Mouse (Mus musculus) gastrocnemius, postnatal 4 days (tissue): ENCODE data around the gene Slc39a5. TPM values are rescaled to one million over a fixed set of nuclear protein-coding genes. Genes with fewer than 3 reads are reported as not detected.
A peak's percentile ranks its signal among the peaks of the same experiment; 100 is the strongest.

ENCODE experiments used
- DNase-seq, 2 experiments: peaks; one replicate each; pipeline ENCODE4 v3.0.0; 2021 to 2022; ENCODE audit warnings: low spot score in 2 of 2, mixed read lengths in 2 of 2
- long read RNA-seq, 2 experiments: library from polyadenylated mRNA; stranded (forward); transcript quantifications; one replicate each; pipeline ENCODE4 v2.0.0; 2021
- total RNA-seq, 2 experiments: library from RNA; stranded (reverse); gene quantifications; 2 replicates each; pipeline ENCODE4 v1.2.3; 2021

Gene Slc39a5
- under 1 TPM in 1 of 2 experiments, not detected in 1; 0.23 TPM for total RNA-seq
- long read RNA-seq, experiment 1: 0 reads
- long read RNA-seq, experiment 2: 0 reads

- peak in 1 of 2 experiments; percentile 7 for DNase-seq
Measured at GRCm38 (mm10) chr10:128401056-128401455, at the start of gene Slc39a5. Gene Slc39a5 (minus strand): TSS chr10:128401229.

DNA sequence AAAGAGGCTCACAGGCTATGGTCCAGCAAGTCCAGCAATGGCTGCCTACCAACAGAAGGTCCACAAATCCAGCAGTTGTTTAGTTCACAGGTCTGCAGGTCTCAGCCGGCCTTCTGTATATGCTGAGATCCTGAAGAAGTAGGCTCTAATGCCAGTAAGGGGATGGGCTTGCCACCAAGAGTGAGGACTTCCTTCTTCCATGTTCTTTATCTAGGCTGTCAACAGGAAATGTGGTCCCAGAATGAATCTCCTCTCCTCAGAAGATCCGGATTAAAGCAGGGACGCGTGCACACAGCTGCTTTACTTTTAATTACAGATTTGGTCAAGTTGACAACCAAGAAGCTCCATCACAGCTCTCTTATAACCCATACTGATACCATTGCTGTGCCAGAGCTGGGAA, 44.4 kb upstream of the Slc39a5 start:
- no peak for DNase-seq

DNA sequence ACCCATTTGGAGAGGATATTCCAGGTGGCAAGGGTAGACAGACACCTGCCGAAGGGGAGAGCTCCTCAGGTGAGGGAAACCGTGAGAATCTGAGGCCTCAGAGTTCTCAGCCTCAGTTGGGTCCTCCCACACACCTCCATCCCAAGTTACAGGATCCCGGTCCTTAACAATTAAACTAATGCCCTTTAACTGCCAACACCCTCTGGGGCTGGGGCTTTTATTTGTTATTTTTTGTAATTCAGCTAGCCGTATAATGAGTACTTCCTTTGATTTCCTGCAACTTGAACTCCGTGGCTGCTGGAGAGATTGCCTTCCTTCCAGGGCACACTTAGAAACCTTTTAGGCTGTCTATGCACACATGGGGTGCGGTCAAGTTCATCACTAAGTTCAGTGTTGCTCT, 43.3 kb upstream of the Slc39a5 start:
- no peak for DNase-seq

GRCm38 (mm10) chr10:128442718-128443117, 41.7 kb upstream of the Slc39a5 start:
- DNase-seq: no peak

DNA sequence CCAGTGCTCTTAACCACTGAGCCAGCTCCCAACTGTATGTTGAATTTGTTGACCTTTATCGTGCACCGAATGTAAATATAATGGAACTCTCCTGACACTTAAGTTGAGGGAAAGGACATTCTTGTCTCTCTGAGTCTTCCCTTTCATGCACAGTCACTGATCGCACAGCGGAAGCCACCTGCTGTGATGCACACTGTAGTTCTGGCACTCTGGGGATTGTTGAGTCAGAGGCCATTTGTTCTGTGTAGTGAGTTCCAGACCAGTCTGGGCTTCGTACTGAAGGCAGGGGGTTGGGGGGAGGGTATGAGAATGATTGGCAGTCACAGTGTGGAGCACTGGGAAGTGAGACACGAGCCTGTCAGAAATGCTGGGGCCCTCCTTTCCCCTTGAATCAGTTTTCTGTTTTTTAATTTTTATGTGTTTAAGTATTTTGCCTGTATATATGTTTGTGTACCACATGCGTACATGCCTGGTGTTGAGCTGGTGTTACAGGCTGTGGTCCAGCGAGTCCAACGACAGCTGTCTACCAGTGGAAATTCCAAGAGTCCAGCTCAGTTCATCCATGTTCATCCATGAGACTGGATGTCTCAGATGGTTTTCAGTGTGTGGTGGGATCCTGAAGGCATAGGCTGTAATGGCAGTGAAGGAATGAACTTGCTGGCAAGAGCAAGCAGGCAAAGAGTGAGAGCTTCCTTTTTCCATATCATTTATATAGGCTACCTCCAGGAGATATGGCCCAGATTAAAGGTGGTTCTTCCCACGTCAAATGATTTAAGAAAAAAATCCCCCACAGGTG, 40.5 kb upstream of the Slc39a5 start:
- DNase-seq: no peak

GRCm38 (mm10) chr10:128440407-128440806, 39.4 kb upstream of the Slc39a5 start:
- no peak for DNase-seq

DNA sequence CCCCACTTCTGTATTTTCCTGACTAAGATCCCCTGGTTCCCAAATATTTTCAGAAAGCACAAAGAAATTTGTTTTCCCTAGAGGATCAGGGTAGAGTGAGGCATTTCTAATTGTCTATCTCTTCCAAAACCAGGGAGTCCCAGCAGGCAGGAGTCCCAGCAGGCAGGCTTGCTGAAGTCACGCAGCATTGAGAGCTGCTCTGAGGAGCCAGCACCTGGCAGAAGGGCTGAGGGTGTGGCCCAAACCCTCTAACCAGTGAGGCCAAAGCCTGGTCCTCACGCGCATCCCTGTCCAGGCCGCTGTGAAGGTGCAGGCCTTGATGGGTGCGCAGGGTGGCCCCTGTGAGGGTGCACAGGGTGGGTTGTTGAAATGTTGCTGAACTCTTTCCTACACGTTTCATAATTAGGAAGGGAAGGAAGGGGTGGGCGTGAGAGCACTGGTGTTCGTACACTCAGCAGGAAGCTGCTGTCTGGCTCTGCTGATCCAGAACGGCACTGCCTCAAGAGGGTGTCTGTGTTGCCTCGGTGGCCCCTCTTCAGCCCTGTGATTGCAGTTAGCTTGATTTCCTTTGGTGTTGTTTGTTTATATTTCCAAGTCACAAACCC, 37.7 kb upstream of the Slc39a5 start:
- no peak for DNase-seq

GRCm38 (mm10) chr10:128436376-128436775, 35.3 kb upstream of the Slc39a5 start:
- DNase-seq: no peak

DNA sequence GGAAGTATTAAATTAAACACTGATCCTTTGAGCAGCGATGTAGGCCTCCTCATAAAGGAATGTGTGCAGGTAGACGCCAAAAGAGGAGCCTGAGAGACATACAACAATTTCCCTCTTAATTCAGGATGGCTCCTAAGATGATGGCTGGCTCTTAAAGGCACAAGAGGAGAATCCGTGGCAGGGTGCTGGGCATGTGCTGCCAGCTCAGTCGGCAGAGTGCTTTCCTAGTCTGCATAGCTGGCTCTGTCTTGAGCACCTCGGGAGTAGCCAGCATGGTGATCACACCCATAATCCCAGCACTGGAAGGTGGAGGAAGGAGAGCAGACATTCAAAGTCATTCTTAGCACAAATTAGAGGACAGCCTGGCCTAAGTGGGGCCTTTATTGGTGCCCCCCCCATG, 34.8 kb upstream of the Slc39a5 start:
- no peak for DNase-seq

DNA sequence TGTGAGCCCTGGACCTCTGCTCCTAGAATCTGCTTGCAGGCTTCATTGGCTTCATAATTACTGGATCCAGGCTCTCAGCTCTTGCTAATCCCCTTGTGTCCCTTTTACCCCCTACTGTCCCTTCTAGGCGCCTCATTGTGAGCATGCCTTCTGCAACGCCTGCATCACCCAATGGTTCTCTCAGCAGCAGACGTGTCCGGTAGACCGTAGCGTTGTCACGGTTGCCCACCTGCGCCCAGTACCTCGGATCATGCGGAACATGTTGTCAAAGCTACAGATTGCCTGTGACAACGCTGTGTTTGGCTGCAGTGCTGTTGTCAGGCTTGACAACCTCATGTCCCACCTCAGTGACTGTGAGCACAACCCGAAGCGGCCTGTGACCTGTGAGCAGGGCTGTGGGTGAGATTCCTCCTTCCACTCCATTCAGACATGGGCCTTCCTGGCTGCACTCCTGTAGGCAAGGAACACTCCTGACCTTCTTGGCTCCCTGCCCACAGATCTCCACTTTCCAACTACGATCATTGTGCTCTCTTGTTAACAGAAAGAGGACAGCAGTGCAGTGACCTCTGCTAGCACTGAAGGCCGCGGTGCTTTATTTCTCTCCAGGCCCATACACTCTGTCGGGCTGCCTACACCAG, 34.3 kb upstream of the Slc39a5 start:
- DNase-seq: no peak

GRCm38 (mm10) chr10:128434681-128435080, 33.7 kb upstream of the Slc39a5 start:
- DNase-seq: no peak

- DNase-seq: no peak
Measured at GRCm38 (mm10) chr10:128433417-128433816, 32.4 kb upstream of the Slc39a5 start.

GRCm38 (mm10) chr10:128429454-128429853, 28.4 kb upstream of the Slc39a5 start:
- no peak for DNase-seq

DNA sequence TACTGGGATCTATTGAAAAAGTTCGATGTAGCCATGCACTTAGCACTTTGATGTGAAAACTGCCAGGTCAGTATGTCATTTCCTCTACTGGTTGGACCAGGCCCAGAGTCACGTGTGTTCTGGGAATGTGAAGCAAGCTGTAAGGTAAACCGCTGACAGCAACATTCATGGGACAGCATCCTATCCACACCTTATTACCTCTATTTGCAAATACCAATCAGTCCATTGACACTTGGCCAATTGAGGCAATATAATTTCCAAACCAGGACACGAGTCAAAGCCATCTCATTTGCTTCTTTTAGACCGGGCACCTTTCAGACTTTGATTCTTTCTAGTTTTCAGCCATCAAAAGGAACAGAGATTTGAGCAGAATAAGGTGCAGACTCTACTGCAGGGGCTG, 28.0 kb upstream of the Slc39a5 start:
- DNase-seq: no peak

DNA sequence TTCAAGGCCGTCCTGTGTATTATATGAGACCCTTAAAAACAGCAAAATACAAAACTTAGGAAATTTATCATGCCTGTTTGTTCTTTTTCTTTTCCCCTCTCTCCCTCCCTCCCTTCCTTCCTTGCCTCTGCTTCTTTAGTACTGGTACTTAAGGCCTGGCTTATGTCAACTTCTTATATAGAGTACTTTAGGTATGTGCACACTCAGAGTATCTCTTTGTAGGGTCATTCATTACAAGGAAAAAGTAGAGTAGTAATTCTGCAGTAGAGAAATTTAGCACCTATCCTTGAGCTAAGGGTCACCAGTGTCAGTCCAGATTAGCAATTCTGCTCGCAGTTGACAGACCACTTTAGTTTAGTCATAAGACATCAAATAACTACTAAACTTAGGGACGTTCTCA, 24.2 kb upstream of the Slc39a5 start:
- DNase-seq: no peak

DNA sequence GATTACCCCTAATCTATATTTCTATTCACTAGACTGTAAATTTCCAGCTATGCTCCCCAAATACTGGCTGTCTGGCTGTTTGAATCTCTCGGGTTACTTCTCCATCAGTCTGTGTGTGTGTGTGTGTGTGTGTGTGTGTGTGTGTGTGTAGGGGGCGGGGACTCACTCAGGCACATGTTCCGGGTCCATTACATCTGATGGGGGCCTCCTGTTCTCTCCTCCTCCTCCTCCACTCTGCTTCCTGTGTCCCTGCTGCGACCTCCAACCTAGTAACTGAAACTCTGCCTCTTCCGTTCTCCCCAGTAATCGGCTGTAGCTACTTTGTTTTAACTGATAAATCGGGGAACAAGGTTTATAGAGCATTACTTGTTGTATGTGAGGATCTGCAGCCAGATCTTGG, 23.6 kb upstream of the Slc39a5 start:
- DNase-seq: no peak

DNA sequence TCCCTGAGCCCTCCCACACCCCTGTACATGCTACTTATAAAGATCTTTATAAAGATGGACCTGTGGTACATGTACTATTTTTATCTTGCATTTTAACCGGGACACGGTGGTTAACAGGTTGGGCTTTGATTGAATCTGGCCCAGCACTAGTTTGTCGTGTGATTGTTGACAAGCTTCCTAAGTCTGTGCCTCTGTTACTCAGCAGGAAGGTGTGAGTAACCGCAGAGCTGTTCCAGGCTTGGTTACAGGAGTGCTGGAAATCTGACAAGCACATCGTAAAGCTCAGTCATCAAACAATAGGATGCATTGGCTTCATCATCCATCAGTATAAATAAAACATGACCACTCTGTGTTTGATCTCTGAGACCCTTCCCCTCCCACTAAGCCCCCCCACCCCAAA, 21.4 kb upstream of the Slc39a5 start:
- DNase-seq: no peak

DNA sequence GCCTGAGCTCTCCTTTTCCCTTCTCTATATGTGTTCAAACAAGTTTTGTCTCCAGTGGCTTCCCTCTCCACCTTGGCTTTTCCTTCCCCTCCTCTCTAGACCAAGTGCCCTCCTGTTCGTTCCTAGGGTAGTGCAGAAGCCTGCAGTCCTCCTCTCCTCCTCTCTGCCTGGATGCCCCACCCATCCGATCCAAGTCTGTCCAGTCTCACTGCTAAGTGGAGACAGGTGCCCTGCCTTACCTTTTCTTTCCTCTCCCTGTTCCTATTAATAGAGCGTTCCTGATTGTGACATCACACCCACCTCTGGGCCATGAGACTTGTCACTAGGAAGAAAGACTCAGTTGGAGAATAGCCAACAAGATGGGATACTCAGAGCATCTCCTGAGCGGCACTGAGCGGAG, 13.8 kb upstream of the Slc39a5 start:
- DNase-seq: no peak

- DNase-seq: no peak
Measured at GRCm38 (mm10) chr10:128413076-128413475, 12.0 kb upstream of the Slc39a5 start.

GRCm38 (mm10) chr10:128412558-128412957, 11.5 kb upstream of the Slc39a5 start:
- DNase-seq: no peak

DNA sequence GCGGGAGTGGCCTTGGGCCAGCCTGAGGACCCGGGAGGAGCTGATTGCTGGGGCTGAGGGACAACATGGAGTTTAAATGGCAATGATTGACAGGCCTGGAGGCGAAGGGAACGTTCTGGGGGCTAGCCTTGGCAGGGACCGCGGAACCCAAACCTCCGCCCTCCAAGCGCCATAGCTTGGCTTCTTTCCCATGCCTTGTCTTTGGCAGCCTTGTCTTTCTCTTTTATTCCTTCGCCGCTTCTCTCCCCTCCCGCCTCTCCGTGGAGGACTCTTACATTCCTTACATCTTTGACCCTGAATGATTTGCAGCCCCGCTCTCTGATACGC, 11.0 kb upstream of the Slc39a5 start:
- DNase-seq: peak in 1 of 2 experiments; percentile 38
